Mouse (Mus musculus) intestine, postnatal 0 days (tissue): Measurements from ENCODE around the gene Atp8a2. TPM values are rescaled to one million over a fixed set of nuclear protein-coding genes. Genes with fewer than 3 reads are reported as not detected.

ENCODE experiments used
- ATAC-seq: fragments of 200-750 bp; cut with Nextera tagmentation; 2 replicates; pipeline ENCODE4 v1.8.0; 2017; ENCODE audit warnings: mild to moderate bottlenecking, moderate TSS enrichment, moderate library complexity
- H3K27ac ChIP-seq: fragments of 300-500 bp; sonication (generic); 2 replicates; pipeline ENCODE4 v1.5.1; 2014; ENCODE audit warnings: mild to moderate bottlenecking, low read depth, low read length, moderate library complexity
- H3K27me3 ChIP-seq: fragments of 300-500 bp; sonication (generic); replicated peaks from 2 replicates; pipeline ENCODE4 v1.6.1; 2014; ENCODE audit warnings: low read length, mixed read lengths; ENCODE audit not compliant: control insufficient read depth, insufficient read depth
- H3K36me3 ChIP-seq: fragments of 300-500 bp; sonication (generic); 2 replicates; pipeline ENCODE4 v1.6.1; 2014; ENCODE audit warnings: mild to moderate bottlenecking, moderate library complexity; ENCODE audit not compliant: control insufficient read depth, insufficient read depth
- H3K4me1 ChIP-seq: fragments of 300-500 bp; sonication (generic); replicated peaks from 2 replicates; pipeline ENCODE4 v1.6.1; 2014; ENCODE audit warnings: antibody characterized with exemption, low read length, mixed read lengths; ENCODE audit not compliant: control insufficient read depth, insufficient read depth
- H3K4me2 ChIP-seq: fragments of 300-500 bp; sonication (generic); replicated peaks from 2 replicates; pipeline ENCODE4 v1.6.1; 2014; ENCODE audit warnings: low read depth, mild to moderate bottlenecking, moderate library complexity
- H3K4me3 ChIP-seq: fragments of 300-500 bp; sonication (generic); 2 replicates; pipeline ENCODE4 v1.5.1; 2014; ENCODE audit warnings: low read depth, low read length
- H3K9ac ChIP-seq: fragments of 300-500 bp; sonication (generic); 2 replicates; pipeline ENCODE4 v1.6.1; 2014; ENCODE audit warnings: mild to moderate bottlenecking, low read depth, low read length
- H3K9me3 ChIP-seq: fragments of 300-500 bp; sonication (generic); 2 replicates; pipeline ENCODE4 v1.6.1; 2016; ENCODE audit warnings: mixed run types; ENCODE audit not compliant: control insufficient read depth
- CTCF ChIP-seq: sonication (generic); IDR thresholded peaks from 2 replicates; pipeline ENCODE4 v1.5.1; 2016; ENCODE audit warnings: low read depth, mild to moderate bottlenecking, control low read depth, antibody characterized with exemption, moderate library complexity
- WGBS: fragments of 180-500 bp; shearing (Covaris S2); extraction: QIAGEN DNeasy Blood & Tissue Kit; methylation state at CpG from one replicate; pipeline ENCODE4 v1.1.7; 2014; 5-methylcytosine and 5-hydroxymethylcytosine counted together
- polyA plus RNA-seq: library from polyadenylated mRNA; unstranded; fragments of >200 nt; fragmentation: Nextera tagmentation; extraction: Ambion mirVana; gene quantifications from 2 replicates; pipeline ENCODE4 v1.2.1, GENCODE M21; 2015

The Atp8a2 gene
- polyA plus RNA-seq, 1 experiment from 2014 or later = 5.1 TPM

- H3K4me3 ChIP-seq = no peak overlapping the region
- no peaks in the 10 kb centered on the region for H3K36me3 ChIP-seq
- H3K27me3 ChIP-seq = no peaks in the 10 kb centered on the region
- H3K9ac ChIP-seq = no peak overlapping the region
- no peak overlapping the region for H3K4me2 ChIP-seq
- H3K4me1 ChIP-seq = no peaks in the 10 kb centered on the region
- WGBS = 29% methylated on average over 4 of the region's 4 CpGs
- ATAC-seq = peak; percentile 59; the same call in 1 of the 2 replicates
- no peak overlapping the region for H3K27ac ChIP-seq
- no peaks in the 10 kb centered on the region for H3K9me3 ChIP-seq
- TF ChIP-seq CTCF = peak; percentile 98
Observed at GRCm38 (mm10) chr14:60015891-60016290, 181.1 kb downstream of the Atp8a2 start.

- Histone ChIP-seq H3K4me2 (no peak overlapping the region), H3K36me3 (no peaks in the 10 kb centered on the region), H3K9me3 (no peaks in the 10 kb centered on the region), H3K9ac (no peak overlapping the region), H3K27me3 (no peaks in the 10 kb centered on the region), H3K4me1 (no peaks in the 10 kb centered on the region), H3K4me3 (no peak overlapping the region), H3K27ac (no peak overlapping the region)
- ATAC-seq = no peak
- TF ChIP-seq CTCF = no peak
- WGBS = 92% methylated on average over 1 of the region's 1 CpGs
Observed at GRCm38 (mm10) chr14:60001801-60002200, 195.2 kb downstream of the Atp8a2 start.

- Histone ChIP-seq H3K9ac (no peak overlapping the region), H3K27me3 (no peaks in the 10 kb centered on the region), H3K4me2 (no peak overlapping the region), H3K36me3 (no peaks in the 10 kb centered on the region), H3K4me3 (no peak overlapping the region), H3K4me1 (no peaks in the 10 kb centered on the region), H3K9me3 (no peaks in the 10 kb centered on the region), H3K27ac (no peak overlapping the region)
- 72% methylated on average over 5 of the region's 5 CpGs for WGBS
- no peak for ATAC-seq
- TF ChIP-seq CTCF = peak; percentile 47
Observed at GRCm38 (mm10) chr14:59988860-59989259, 208.1 kb downstream of the Atp8a2 start.

- 87% methylated on average over 3 of the region's 3 CpGs for WGBS
- Histone ChIP-seq H3K9me3 (no peaks in the 10 kb centered on the region), H3K36me3 (no peaks in the 10 kb centered on the region), H3K4me3 (no peak overlapping the region), H3K27me3 (no peaks in the 10 kb centered on the region), H3K9ac (no peak overlapping the region), H3K4me1 (no peaks in the 10 kb centered on the region), H3K27ac (no peak overlapping the region), H3K4me2 (no peak overlapping the region)
- no peak for TF ChIP-seq CTCF
- ATAC-seq = no peak
Observed at GRCm38 (mm10) chr14:59987975-59988374, 209.0 kb downstream of the Atp8a2 start.

- 60% methylated on average over 2 of the region's 2 CpGs for WGBS
- no peaks in the 10 kb centered on the region for H3K4me1 ChIP-seq
- no peak overlapping the region for H3K4me3 ChIP-seq
- no peak for ATAC-seq
- no peaks in the 10 kb centered on the region for H3K27me3 ChIP-seq
- H3K9me3 ChIP-seq = no peaks in the 10 kb centered on the region
- H3K9ac ChIP-seq = no peak overlapping the region
- no peaks in the 10 kb centered on the region for H3K36me3 ChIP-seq
- no peak for TF ChIP-seq CTCF
- no peak overlapping the region for H3K4me2 ChIP-seq
- H3K27ac ChIP-seq = no peak overlapping the region
Observed at GRCm38 (mm10) chr14:59978007-59978406, 219.0 kb downstream of the Atp8a2 start.

GRCm38 (mm10) chr14:59971221-59971730 is 225.7 kb downstream of the Atp8a2 start:
- H3K4me2 ChIP-seq = no peak overlapping the region
- no peak for ATAC-seq
- no peak for TF ChIP-seq CTCF
- no peaks in the 10 kb centered on the region for H3K9me3 ChIP-seq
- no peak overlapping the region for H3K9ac ChIP-seq
- no peaks in the 10 kb centered on the region for H3K4me1 ChIP-seq
- no peaks in the 10 kb centered on the region for H3K36me3 ChIP-seq
- no peaks in the 10 kb centered on the region for H3K27me3 ChIP-seq
- WGBS = 70% methylated on average over 5 of the region's 5 CpGs
- no peak overlapping the region for H3K27ac ChIP-seq
- H3K4me3 ChIP-seq = no peak overlapping the region
